Mouse (Mus musculus) heart, embryonic 16.5 days (tissue): ENCODE data around the gene Plxnc1. TPM values are rescaled to one million over a fixed set of nuclear protein-coding genes. Genes with fewer than 3 reads are reported as not detected.

Source experiments
- ATAC-seq: fragments of 200-750 bp; cut with Nextera tagmentation; replicated peaks from 2 replicates; pipeline ENCODE4 v1.8.0; 2017; ENCODE audit warnings: moderate number of reproducible peaks; ENCODE audit not compliant: insufficient read depth, low FRiP score; ENCODE audit errors: extremely low read depth
- H3K27ac ChIP-seq: fragments of 300-500 bp; sonication (generic); 2 replicates; pipeline ENCODE4 v1.5.1; 2014; ENCODE audit warnings: mild to moderate bottlenecking, low read length, control low read depth, moderate library complexity
- H3K27me3 ChIP-seq: fragments of 300-500 bp; sonication (generic); 2 replicates; pipeline ENCODE4 v1.6.1; 2014; ENCODE audit warnings: low read length, mixed read lengths; ENCODE audit not compliant: control insufficient read depth, insufficient read depth
- H3K36me3 ChIP-seq: fragments of 300-500 bp; sonication (generic); 2 replicates; pipeline ENCODE4 v1.6.1; 2014; ENCODE audit not compliant: control insufficient read depth, insufficient read depth
- H3K4me1 ChIP-seq: fragments of 300-500 bp; sonication (generic); 2 replicates; pipeline ENCODE4 v1.6.1; 2014; ENCODE audit warnings: low read length, mixed read lengths; ENCODE audit not compliant: control insufficient read depth, insufficient read depth
- H3K4me2 ChIP-seq: fragments of 300-500 bp; sonication (generic); 2 replicates; pipeline ENCODE4 v1.6.1; 2014; ENCODE audit warnings: low read depth, mild to moderate bottlenecking, control low read depth, low read length
- H3K4me3 ChIP-seq: fragments of 300-500 bp; sonication (generic); 2 replicates; pipeline ENCODE4 v1.5.1; 2014; ENCODE audit warnings: mild to moderate bottlenecking, control low read depth, low read length
- H3K9ac ChIP-seq: fragments of 300-500 bp; sonication (generic); 2 replicates; pipeline ENCODE4 v1.6.1; 2014; ENCODE audit warnings: low read length, control low read depth
- H3K9me3 ChIP-seq: fragments of 300-500 bp; sonication (generic); replicated peaks from 2 replicates; pipeline ENCODE4 v1.6.1; 2016; ENCODE audit warnings: low read length; ENCODE audit not compliant: control insufficient read depth
- WGBS: fragments of 180-500 bp; shearing (Covaris S2); extraction: QIAGEN DNeasy Blood & Tissue Kit; methylation state at CpG from one replicate; pipeline ENCODE4 v1.1.7; 2014; 5-methylcytosine and 5-hydroxymethylcytosine counted together
- polyA plus RNA-seq: library from polyadenylated mRNA; unstranded; fragments of >200 nt; fragmentation: Nextera tagmentation; extraction: Ambion mirVana; gene quantifications from 2 replicates; pipeline ENCODE4 v1.2.1, GENCODE M21; 2015

Gene Plxnc1
- polyA plus RNA-seq, 1 experiment from 2014 or later: 2.0 TPM

GRCm38 (mm10) chr10:94889735-94890134 lies 54.9 kb downstream of the Plxnc1 start:
- Histone ChIP-seq H3K36me3 (no peaks in the 10 kb centered on the region), H3K27me3 (no peaks in the 10 kb centered on the region), H3K4me3 (no peak overlapping the region), H3K4me1 (no peaks in the 10 kb centered on the region), H3K4me2 (no peak overlapping the region), H3K9ac (no peak overlapping the region), H3K9me3 (peaks cover 12% of the 10 kb centered on the region), H3K27ac (no peak overlapping the region)
- no peak for ATAC-seq
- WGBS: 70% methylated on average over 4 of the region's 4 CpGs

- Histone ChIP-seq H3K27ac (no peak overlapping the region), H3K4me2 (no peak overlapping the region), H3K9ac (no peak overlapping the region), H3K9me3 (peaks cover 2% of the 10 kb centered on the region), H3K27me3 (no peaks in the 10 kb centered on the region), H3K4me1 (no peaks in the 10 kb centered on the region), H3K36me3 (no peaks in the 10 kb centered on the region), H3K4me3 (no peak overlapping the region)
- ATAC-seq: no peak
- 77% methylated on average over 6 of the region's 6 CpGs for WGBS
Observed at GRCm38 (mm10) chr10:94883216-94883615, 61.4 kb downstream of the Plxnc1 start.

GRCm38 (mm10) chr10:94871506-94871905 lies 73.1 kb downstream of the Plxnc1 start:
- Histone ChIP-seq H3K4me1 (no peaks in the 10 kb centered on the region), H3K4me3 (no peak overlapping the region), H3K4me2 (no peak overlapping the region), H3K9ac (no peak overlapping the region), H3K27me3 (no peaks in the 10 kb centered on the region), H3K36me3 (no peaks in the 10 kb centered on the region), H3K27ac (no peak overlapping the region), H3K9me3 (no peaks in the 10 kb centered on the region)
- no peak for ATAC-seq
- 68% methylated on average over 5 of the region's 5 CpGs for WGBS

- no peaks in the 10 kb centered on the region for H3K9me3 ChIP-seq
- no peak overlapping the region for H3K4me3 ChIP-seq
- H3K4me2 ChIP-seq: no peak overlapping the region
- no peak overlapping the region for H3K9ac ChIP-seq
- no peaks in the 10 kb centered on the region for H3K4me1 ChIP-seq
- 89% methylated on average over 7 of the region's 7 CpGs for WGBS
- ATAC-seq: no peak
- H3K36me3 ChIP-seq: no peaks in the 10 kb centered on the region
- H3K27me3 ChIP-seq: no peaks in the 10 kb centered on the region
- no peak overlapping the region for H3K27ac ChIP-seq
Observed at GRCm38 (mm10) chr10:94871102-94871501, 73.5 kb downstream of the Plxnc1 start.

- H3K27ac ChIP-seq: no peak overlapping the region
- H3K9ac ChIP-seq: no peak overlapping the region
- H3K4me2 ChIP-seq: no peak overlapping the region
- no peaks in the 10 kb centered on the region for H3K4me1 ChIP-seq
- WGBS: 72% methylated on average over 12 of the region's 12 CpGs
- H3K4me3 ChIP-seq: no peak overlapping the region
- no peak for ATAC-seq
- no peaks in the 10 kb centered on the region for H3K27me3 ChIP-seq
- no peaks in the 10 kb centered on the region for H3K9me3 ChIP-seq
- H3K36me3 ChIP-seq: no peaks in the 10 kb centered on the region
Observed at GRCm38 (mm10) chr10:94866995-94867856, 77.4 kb downstream of the Plxnc1 start.

DNA sequence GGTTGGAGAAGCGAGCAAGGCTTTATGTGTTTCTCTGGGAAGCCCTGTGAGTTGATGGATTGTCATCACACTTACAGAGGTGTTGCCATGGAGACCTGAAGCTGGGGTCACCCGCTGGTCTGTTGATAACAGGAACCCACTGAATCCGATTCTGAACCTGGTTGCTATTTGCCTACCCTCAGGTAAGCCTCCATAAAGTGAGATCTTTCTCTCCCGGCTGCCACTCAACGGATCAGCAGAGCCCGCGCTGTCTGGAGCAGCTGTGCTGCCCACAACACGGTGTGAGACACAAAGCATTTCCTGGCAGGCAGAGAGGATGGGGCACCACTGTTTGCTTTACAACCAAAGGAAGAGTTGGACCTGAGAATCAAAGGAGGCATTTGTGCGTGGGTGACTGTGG lies 79.4 kb downstream of the Plxnc1 start:
- 40% methylated on average over 9 of the region's 9 CpGs for WGBS
- H3K4me3 ChIP-seq: no peak overlapping the region
- H3K9ac ChIP-seq: no peak overlapping the region
- H3K4me2 ChIP-seq: no peak overlapping the region
- no peaks in the 10 kb centered on the region for H3K27me3 ChIP-seq
- no peaks in the 10 kb centered on the region for H3K4me1 ChIP-seq
- no peaks in the 10 kb centered on the region for H3K36me3 ChIP-seq
- ATAC-seq: no peak
- no peaks in the 10 kb centered on the region for H3K9me3 ChIP-seq
- no peak overlapping the region for H3K27ac ChIP-seq

DNA sequence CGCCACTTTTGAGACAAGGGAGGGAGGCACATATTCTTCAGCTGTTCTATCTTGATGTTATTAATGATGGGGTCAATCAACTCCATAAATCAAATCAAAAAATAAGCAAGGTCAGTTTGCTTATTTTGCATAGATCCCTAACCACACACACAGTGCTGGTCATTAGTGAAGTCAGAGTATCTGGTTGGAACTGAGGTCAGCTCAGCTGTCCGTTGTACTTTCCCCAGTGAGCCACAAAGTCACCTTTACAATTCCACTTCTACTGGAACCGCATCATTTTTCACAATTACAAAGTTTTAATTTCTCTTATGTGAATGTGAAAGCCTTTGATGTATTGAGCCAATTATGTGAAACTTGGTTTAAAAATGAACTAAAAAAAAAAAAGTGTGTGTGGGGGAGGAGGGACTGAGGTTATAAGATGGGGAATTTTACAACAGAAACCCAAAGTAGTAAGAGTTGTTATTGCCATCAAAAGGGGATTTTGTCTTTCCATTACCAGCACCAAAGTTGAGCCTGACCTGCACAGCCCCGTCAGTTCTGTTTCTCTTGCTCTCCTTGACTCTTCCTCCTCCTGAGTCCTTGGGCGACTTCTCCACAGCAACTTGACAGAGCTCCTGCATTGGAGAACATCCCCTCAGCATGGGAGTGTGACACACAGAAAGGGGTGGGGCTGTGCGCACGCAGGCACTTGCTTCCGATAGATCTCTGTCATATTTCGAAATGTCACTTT lies 80.3 kb downstream of the Plxnc1 start:
- H3K9ac ChIP-seq: no peak overlapping the region
- ATAC-seq: no peak
- no peak overlapping the region for H3K27ac ChIP-seq
- H3K9me3 ChIP-seq: no peaks in the 10 kb centered on the region
- no peak overlapping the region for H3K4me3 ChIP-seq
- no peak overlapping the region for H3K4me2 ChIP-seq
- H3K36me3 ChIP-seq: no peaks in the 10 kb centered on the region
- WGBS: 79% methylated on average over 9 of the region's 9 CpGs
- no peaks in the 10 kb centered on the region for H3K4me1 ChIP-seq
- H3K27me3 ChIP-seq: no peaks in the 10 kb centered on the region

- H3K4me1 ChIP-seq: no peaks in the 10 kb centered on the region
- no peak overlapping the region for H3K9ac ChIP-seq
- no peak overlapping the region for H3K4me3 ChIP-seq
- H3K27me3 ChIP-seq: no peaks in the 10 kb centered on the region
- 82% methylated on average over 9 of the region's 9 CpGs for WGBS
- H3K36me3 ChIP-seq: no peaks in the 10 kb centered on the region
- H3K27ac ChIP-seq: no peak overlapping the region
- ATAC-seq: no peak
- no peaks in the 10 kb centered on the region for H3K9me3 ChIP-seq
- no peak overlapping the region for H3K4me2 ChIP-seq
Observed at GRCm38 (mm10) chr10:94863251-94863650, 81.4 kb downstream of the Plxnc1 start.

DNA sequence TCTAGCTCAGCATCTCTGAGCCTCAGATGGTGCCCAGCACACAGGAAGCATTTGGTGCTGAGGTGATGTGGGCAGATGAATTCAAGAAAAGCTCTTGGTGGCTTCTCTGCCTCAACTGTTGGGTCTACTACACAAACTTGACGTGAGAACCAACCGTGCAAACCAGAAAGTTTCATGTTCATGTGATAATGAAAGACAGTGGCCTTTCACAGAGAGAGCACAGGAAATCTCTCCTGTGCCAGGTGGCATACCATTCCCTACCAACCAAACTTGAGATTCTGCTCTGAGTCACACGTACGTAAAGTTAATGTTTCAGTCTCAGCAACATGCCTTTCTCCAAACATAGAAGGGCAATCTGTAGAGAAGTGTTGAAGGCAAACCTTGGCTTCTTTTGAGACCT lies 83.8 kb downstream of the Plxnc1 start:
- Histone ChIP-seq H3K36me3 (no peaks in the 10 kb centered on the region), H3K4me2 (no peak overlapping the region), H3K27ac (no peak overlapping the region), H3K27me3 (no peaks in the 10 kb centered on the region), H3K9me3 (no peaks in the 10 kb centered on the region), H3K9ac (no peak overlapping the region), H3K4me3 (no peak overlapping the region), H3K4me1 (no peaks in the 10 kb centered on the region)
- no peak for ATAC-seq
- 90% methylated on average over 4 of the region's 4 CpGs for WGBS
